Mouse (Mus musculus) erythroblast, embryonic 14.5 days (primary cell): ENCODE results near the gene Acp2. TPM values are rescaled to one million over a fixed set of nuclear protein-coding genes. Genes with fewer than 3 reads are reported as not detected.
"Not testable (repeated sequence)": the region's sequence is repeated elsewhere in the genome, so short reads cannot be mapped to it uniquely, and the experiment has no call there.

ENCODE experiments used
- H3K27me3 ChIP-seq: 2 replicates; pipeline ENCODE4 v1.6.1; 2012; ENCODE audit warnings: inconsistent platforms; ENCODE audit not compliant: control insufficient read depth
- H3K36me3 ChIP-seq: 2 replicates; pipeline ENCODE4 v1.6.1; 2012; ENCODE audit warnings: mild to moderate bottlenecking, inconsistent platforms; ENCODE audit not compliant: control insufficient read depth
- H3K4me1 ChIP-seq: 2 replicates; pipeline ENCODE4 v1.6.1; 2012; ENCODE audit warnings: inconsistent platforms; ENCODE audit not compliant: control insufficient read depth
- H3K4me3 ChIP-seq: replicated peaks from 2 replicates; pipeline ENCODE3; 2012; ENCODE audit warnings: moderate library complexity, mild to moderate bottlenecking, inconsistent platforms
- H3K9me3 ChIP-seq: 2 replicates; pipeline ENCODE4 v1.6.1; 2012; ENCODE audit warnings: low read length, inconsistent platforms, mixed read lengths; ENCODE audit not compliant: control insufficient read depth
- GATA1 ChIP-seq: IDR thresholded peaks from 2 replicates; pipeline ENCODE4 v1.6.1; 2012; ENCODE audit warnings: low read length, inconsistent platforms, mixed read lengths
- TAL1 ChIP-seq: IDR thresholded peaks from 3 replicates; pipeline ENCODE4 v1.6.1; 2012; ENCODE audit warnings: low read length, inconsistent platforms, mixed read lengths
- polyA plus RNA-seq: library from polyadenylated mRNA; stranded (reverse); fragments of >175 nt; gene quantifications from 2 replicates; pipeline ENCODE4 v1.2.3, GENCODE M21; 2012

The Acp2 gene
- polyA plus RNA-seq, 1 experiment, result 0.16 TPM

DNA sequence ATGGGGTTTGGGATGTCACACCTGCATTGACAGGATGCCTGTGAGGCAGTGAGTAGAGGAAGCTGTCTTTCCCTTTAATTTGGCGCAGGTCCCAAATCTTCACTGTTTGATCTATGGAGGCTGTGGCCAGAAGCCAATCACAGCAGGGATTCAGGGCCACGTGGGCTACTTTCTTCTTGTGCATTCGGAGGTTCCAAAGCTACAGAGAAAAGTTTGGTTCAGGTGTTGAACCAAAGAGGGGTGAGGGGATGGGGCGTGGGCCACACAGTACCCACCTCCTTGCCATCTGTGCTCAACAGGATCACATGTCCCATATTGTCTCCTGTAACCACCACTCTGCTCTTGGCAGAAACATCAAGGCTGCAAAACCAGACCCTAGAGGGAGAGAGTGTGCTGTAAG, 14.3 kb downstream of the Acp2 start:
- no peaks in the 10 kb centered on the region for H3K9me3 ChIP-seq
- TF ChIP-seq GATA1 (no peak), TAL1 (no peak)
- H3K27me3 ChIP-seq, result no peaks in the 10 kb centered on the region
- H3K4me3 ChIP-seq, result no peak overlapping the region
- no peaks in the 10 kb centered on the region for H3K4me1 ChIP-seq
- H3K36me3 ChIP-seq, result peaks cover 34% of the 10 kb centered on the region

DNA sequence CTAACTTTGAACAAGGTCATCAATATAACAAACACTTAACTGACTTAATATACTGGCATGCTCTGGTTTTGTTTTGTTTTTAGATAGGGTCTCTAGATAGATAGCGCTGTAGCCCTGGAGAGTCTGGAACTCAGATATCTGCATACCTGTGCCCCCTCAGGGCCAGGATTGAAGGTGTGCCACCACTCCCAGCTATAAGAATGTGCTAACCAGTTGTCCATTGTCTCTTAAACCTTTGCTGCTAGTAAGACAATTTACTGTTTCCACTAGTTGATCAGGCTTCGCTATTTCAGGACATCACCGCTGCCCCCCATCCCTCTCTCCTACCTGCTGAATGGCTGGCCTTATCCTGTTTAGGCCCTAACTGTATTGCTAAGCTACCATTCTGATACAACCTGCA, 17.8 kb downstream of the Acp2 start:
- Histone ChIP-seq H3K4me3 (no peak overlapping the region), H3K9me3 (no peaks in the 10 kb centered on the region), H3K27me3 (no peaks in the 10 kb centered on the region), H3K36me3 (peaks cover 15% of the 10 kb centered on the region), H3K4me1 (no peaks in the 10 kb centered on the region)
- TF ChIP-seq TAL1, result no peak
- TF ChIP-seq GATA1, result no peak

DNA sequence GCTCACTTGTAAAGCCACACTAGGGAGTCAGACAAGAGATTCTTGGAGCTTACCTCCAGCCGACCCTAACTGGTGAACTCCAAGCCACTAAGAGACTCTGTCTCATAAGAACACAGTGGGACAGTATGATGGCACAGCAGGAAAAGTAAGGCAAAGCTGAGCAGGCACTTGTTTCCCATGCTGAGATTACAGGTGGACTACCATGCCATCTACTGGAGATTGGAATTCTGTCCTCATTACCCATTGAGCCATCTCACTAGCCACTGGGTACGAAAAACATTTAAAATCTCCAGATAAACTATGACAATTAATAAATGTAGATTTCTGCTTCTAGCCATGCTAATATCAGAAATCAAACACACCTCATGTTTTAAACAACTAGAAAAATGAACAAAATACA, 20.9 kb downstream of the Acp2 start:
- no peaks in the 10 kb centered on the region for H3K36me3 ChIP-seq
- TF ChIP-seq TAL1 (no peak), GATA1 (no peak)
- no peaks in the 10 kb centered on the region for H3K27me3 ChIP-seq
- H3K4me3 ChIP-seq, result no peak overlapping the region
- H3K9me3 ChIP-seq, result no peaks in the 10 kb centered on the region
- H3K4me1 ChIP-seq, result no peaks in the 10 kb centered on the region

DNA sequence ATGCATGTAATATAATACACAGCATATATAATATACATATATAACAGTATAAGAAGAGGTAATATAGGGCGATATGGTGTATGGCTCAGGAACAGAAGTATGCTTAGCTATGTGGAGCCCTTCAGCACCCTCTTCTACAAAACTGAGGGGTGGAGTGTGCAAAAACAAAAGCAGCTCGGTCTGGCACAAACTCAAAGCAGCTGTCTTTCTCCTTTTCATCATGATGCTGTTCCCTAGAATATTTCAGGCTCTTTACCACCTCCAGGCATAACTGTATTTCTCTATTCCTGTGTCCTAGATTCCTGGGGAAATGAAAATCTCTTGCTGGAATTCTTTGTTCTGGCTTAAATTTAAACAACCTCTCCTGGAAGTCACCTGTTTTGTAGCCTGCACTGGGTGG, 27.1 kb downstream of the Acp2 start:
- H3K4me3 ChIP-seq, result no peak overlapping the region

DNA sequence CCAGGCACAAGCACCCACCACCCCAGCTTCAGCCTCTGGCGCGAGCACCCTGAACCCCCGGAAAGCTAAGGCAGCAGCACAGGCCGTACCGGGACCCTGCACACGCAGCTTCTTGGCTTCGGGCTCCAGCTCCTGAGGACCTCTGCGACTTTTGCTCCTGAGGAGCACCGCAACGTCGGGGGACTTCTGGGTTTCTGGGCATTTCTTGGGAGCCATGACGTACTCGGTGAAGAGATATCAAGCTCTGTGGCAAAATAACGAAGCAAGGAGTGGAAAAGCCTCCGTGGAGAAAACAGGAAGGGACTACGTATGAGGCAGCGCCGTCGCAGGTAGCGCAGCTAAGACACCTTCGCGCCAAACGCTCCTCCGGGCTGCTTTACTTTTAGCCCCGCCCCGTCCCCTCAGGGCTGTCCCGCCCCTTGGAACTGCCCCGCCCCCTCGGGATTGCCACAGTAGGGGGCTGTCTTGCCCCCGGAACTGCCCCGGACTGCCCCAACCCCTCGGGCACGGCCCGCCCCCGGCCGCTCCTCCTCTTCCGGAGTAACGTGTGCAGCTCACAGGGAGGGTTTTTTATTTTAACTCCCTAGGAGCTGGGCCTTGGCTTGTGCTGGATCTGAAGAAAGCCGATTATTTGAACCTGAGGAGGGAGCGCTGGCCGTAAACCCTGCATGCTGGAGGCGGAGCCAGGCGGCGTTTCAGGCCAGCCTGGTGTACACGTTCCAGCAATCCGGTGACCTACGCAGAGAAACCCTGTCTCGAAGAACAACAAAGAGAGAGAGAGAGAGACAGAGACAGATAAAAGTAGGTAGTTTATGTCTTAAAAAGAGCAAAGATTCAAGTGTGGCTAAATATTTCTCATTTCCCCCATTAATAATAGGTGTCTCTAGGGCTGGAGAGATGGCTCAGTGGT, 34.2 kb downstream of the Acp2 start, which contains the start of gene Ddb2:
Ddb2 (minus strand) TSS at position 382 of the 910 bp plus-strand sequence.
- no peaks in the 10 kb centered on the region for H3K27me3 ChIP-seq
- H3K4me3 ChIP-seq, result peak within 1 kb of the TSS; percentile 64
- H3K9me3 ChIP-seq, result no peaks in the 10 kb centered on the region
- TF ChIP-seq TAL1, result no peak
- TF ChIP-seq GATA1, result no peak
- peaks cover 15% of the 10 kb centered on the region for H3K36me3 ChIP-seq
- peaks cover 20% of the 10 kb centered on the region for H3K4me1 ChIP-seq

More for the DNA sequence above, 27.1 kb downstream of the Acp2 start:
- Histone ChIP-seq H3K4me1 (no peaks in the 10 kb centered on the region), H3K9me3 (no peaks in the 10 kb centered on the region), H3K36me3 (peaks cover 18% of the 10 kb centered on the region), H3K27me3 (no peaks in the 10 kb centered on the region)
- TF ChIP-seq GATA1 (no peak), TAL1 (no peak)

DNA sequence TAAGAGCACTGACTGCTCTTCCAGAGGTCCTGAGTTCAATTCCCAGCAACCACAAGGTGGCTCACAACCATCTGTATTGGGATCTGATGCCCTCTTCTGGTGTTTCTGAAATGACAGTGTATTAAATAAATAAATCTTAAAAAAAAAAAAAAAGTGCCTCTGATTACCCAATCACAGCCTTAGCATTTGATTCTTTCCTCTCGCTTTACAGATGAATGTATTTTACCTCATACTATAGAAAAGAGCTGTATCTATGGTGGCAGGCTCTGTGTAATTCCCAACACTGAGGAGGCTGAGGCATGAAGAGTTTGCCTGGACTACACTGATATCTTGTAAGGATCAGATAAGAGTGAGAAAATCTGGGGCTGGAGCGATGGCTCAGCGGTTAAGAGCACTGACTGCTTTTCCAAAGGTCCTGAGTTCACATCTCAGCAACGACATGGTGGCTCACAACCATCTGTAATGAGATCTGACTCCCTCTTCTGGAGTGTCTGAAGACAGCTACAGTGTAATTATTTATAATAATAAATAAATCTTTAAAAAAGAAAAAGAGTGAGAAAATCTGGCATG, 34.9 kb downstream of the Acp2 start:
- Histone ChIP-seq H3K4me3 (peak overlapping the region; percentile 64), H3K36me3 (peaks cover 15% of the 10 kb centered on the region), H3K4me1 (peaks cover 22% of the 10 kb centered on the region)
- H3K27me3 ChIP-seq, H3K9me3 ChIP-seq: not testable (repeated sequence)
- peak; percentile 44; the same call in 1 of the 2 replicates for TF ChIP-seq GATA1

DNA sequence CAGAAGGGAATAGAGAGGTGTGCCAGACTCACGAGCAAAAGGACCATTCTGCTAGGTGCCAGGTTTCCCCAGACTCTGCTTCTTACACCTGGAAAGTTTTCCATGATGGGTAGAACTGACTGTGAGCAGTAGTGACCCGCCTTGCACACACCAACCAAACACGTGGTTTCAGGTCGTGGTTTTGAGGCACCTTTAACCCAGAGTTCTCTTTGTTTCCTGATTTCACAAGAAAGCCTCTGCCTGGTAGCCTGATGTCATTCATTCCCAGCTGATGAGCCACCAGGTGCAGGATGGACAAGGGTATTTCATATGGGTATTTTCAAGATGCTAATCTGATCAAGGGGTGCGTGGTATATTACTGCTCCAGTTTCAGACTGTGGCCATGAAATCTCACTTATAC, 39.9 kb downstream of the Acp2 start:
- TF ChIP-seq TAL1 (no peak), GATA1 (no peak)

DNA sequence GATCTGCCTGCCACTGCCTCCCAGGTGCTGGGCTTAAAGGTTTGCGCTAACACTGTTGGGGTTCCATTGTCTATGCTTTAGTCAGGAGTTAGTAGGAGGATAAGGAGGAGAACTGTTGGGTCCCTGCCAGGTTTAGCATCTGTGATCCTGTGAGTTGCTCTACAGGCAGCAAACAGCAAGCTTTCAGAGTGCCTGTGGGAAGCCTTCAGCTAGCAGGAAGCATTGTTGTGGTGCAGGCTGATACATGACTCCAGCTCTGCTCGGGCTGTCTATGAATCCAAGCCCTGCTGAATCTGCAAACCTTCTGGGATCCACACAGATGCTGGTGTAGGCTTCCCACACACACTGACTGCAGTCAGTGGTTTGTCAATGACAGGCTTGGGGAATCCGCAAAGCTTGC, 40.7 kb downstream of the Acp2 start:
- no peaks in the 10 kb centered on the region for H3K36me3 ChIP-seq
- no peak overlapping the region for H3K4me3 ChIP-seq
- H3K9me3 ChIP-seq, result no peaks in the 10 kb centered on the region
- peaks cover 28% of the 10 kb centered on the region for H3K4me1 ChIP-seq
- H3K27me3 ChIP-seq, result no peaks in the 10 kb centered on the region
- no peak for TF ChIP-seq GATA1
- no peak for TF ChIP-seq TAL1

More for the DNA sequence above, 39.9 kb downstream of the Acp2 start:
- Histone ChIP-seq H3K4me1 (peaks cover 32% of the 10 kb centered on the region), H3K9me3 (no peaks in the 10 kb centered on the region), H3K27me3 (no peaks in the 10 kb centered on the region), H3K4me3 (no peak overlapping the region), H3K36me3 (no peaks in the 10 kb centered on the region)

DNA sequence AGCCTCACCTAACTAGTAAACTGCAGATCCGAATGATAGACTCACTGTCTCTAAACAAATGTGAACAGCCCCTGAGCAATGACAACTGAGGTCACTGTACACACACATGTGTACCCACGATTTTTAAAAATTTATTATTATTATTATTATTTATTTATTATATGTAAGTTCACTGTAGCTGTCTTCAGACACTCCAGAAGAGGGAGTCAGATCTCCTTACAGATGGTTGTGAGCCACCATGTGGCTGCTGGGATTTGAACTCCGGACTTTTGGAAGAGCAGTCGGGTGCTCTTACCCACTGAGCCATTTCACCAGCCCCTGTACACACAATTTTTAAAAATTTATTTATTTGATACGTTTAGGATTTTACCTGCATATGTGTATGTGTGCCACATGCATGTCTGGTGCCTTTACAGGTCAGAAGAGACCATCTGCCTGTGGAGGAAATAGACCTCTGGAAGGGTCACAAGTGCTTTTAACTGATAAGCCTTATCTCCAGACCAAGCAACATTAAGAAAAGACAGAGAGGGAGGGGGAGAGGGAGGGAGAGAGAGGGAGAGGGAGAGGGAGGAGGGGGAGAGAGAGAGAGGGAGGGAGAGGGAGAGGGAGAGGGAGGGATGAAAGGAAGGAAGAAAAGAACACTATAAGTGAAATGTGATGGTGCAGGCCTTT, 42.0 kb downstream of the Acp2 start:
- H3K4me3 ChIP-seq, result no peak overlapping the region
- H3K36me3 ChIP-seq, result no peaks in the 10 kb centered on the region
- H3K27me3 ChIP-seq, result no peaks in the 10 kb centered on the region
- no peaks in the 10 kb centered on the region for H3K9me3 ChIP-seq
- TF ChIP-seq GATA1, result no peak; the same call in 1 of the 2 replicates
- TF ChIP-seq TAL1, result peak; percentile 39; the same call in 1 of the 3 replicates
- H3K4me1 ChIP-seq, result peaks cover 28% of the 10 kb centered on the region
